Mouse (Mus musculus): ENCODE data around the gene Ms4a10. TPM values are rescaled to one million over a fixed set of nuclear protein-coding genes. Genes with fewer than 3 reads are reported as not detected.

The Ms4a10 gene
- polyA plus RNA-seq, 1 experiment, result not detected

DNA sequence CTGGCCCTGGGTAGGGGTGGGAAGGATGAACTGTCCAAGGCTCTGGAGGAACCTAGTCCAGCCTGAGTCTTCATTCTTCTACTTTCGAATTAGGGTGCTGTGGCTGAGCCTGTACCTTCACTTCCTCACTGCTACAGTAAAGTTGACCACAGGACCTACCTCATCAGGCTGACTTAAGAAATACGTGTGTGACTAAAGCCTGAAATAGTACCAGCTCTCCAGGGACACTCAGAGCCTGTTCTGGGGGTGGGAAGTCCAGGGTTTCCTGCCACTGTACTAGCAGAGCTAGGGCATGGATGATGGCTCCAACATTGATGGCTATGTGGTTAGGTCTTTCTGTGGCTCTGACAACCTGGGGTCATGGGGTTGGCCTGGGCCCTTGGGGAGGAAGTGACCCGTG is 30.5 kb downstream of the Ms4a10 start:
- peaks cover 43% of the 10 kb centered on the region for H3K36me3 ChIP-seq (ENCODE audit: control insufficient read depth, insufficient read depth, low read length, poor library complexity, severe bottlenecking)
- H3K9ac ChIP-seq (ENCODE audit: low read depth, poor library complexity, severe bottlenecking), result no peak overlapping the region
- H3K9me3 ChIP-seq (replicated peaks; ENCODE audit: control insufficient read depth, insufficient read depth, low read length, poor library complexity, severe bottlenecking), result no peaks in the 10 kb centered on the region
- no peak overlapping the region for H3K27ac ChIP-seq (ENCODE audit: insufficient read depth, low read length)
- no peak overlapping the region for H3K4me3 ChIP-seq (ENCODE audit: low read depth, low read length)
- no peaks in the 10 kb centered on the region for H3K4me1 ChIP-seq (ENCODE audit: control insufficient read depth, insufficient read depth, low read length)
- no peaks in the 10 kb centered on the region for H3K27me3 ChIP-seq (ENCODE audit: control insufficient read depth, insufficient read depth, low read length, poor library complexity, severe bottlenecking)
- TF ChIP-seq POLR2A (IDR thresholded peaks at IDR 0.05; ENCODE audit: insufficient read depth, low read length), result no peak
- TF ChIP-seq CTCF (IDR thresholded peaks at IDR 0.05; ENCODE audit: low read depth, low read length), result no peak
- no peak for TF ChIP-seq EP300 (IDR thresholded peaks at IDR 0.05; ENCODE audit: insufficient read depth, low read depth, low read length)

- Histone ChIP-seq H3K4me1 (ENCODE audit: control insufficient read depth, insufficient read depth, low read length) (no peaks in the 10 kb centered on the region), H3K36me3 (ENCODE audit: control insufficient read depth, insufficient read depth, low read length, poor library complexity, severe bottlenecking) (peaks cover 32% of the 10 kb centered on the region), H3K9me3 (replicated peaks; ENCODE audit: control insufficient read depth, insufficient read depth, low read length, poor library complexity, severe bottlenecking) (no peaks in the 10 kb centered on the region), H3K4me3 (ENCODE audit: low read depth, low read length) (peak overlapping the region; percentile 32), H3K27ac (ENCODE audit: insufficient read depth, low read length) (no peak overlapping the region), H3K27me3 (ENCODE audit: control insufficient read depth, insufficient read depth, low read length, poor library complexity, severe bottlenecking) (no peaks in the 10 kb centered on the region), H3K9ac (ENCODE audit: low read depth, poor library complexity, severe bottlenecking) (peak overlapping the region; percentile 23)
- TF ChIP-seq EP300 (IDR thresholded peaks at IDR 0.05; ENCODE audit: insufficient read depth, low read depth, low read length) (no peak), POLR2A (IDR thresholded peaks at IDR 0.05; ENCODE audit: insufficient read depth, low read length) (no peak), CTCF (IDR thresholded peaks at IDR 0.05; ENCODE audit: low read depth, low read length) (no peak)
These were observed 33.5 kb downstream of the Ms4a10 start for GRCm38 (mm10) chr19:10940801-10941457.

- H3K27ac ChIP-seq (ENCODE audit: insufficient read depth, low read length), result no peak overlapping the region
- peaks cover 28% of the 10 kb centered on the region for H3K36me3 ChIP-seq (ENCODE audit: control insufficient read depth, insufficient read depth, low read length, poor library complexity, severe bottlenecking)
- peak; percentile 93 for TF ChIP-seq CTCF (IDR thresholded peaks at IDR 0.05; ENCODE audit: low read depth, low read length)
- peak; percentile 8; the same call in 1 of the 2 replicates for TF ChIP-seq EP300 (IDR thresholded peaks at IDR 0.05; ENCODE audit: insufficient read depth, low read depth, low read length)
- TF ChIP-seq POLR2A (IDR thresholded peaks at IDR 0.05; ENCODE audit: insufficient read depth, low read length), result no peak
These were observed 34.2 kb downstream of the Ms4a10 start for GRCm38 (mm10) chr19:10940097-10940800.

GRCm38 (mm10) chr19:10938771-10939170 is 35.7 kb downstream of the Ms4a10 start:
- Histone ChIP-seq H3K9ac (ENCODE audit: low read depth, poor library complexity, severe bottlenecking) (no peak overlapping the region), H3K4me1 (ENCODE audit: control insufficient read depth, insufficient read depth, low read length) (no peaks in the 10 kb centered on the region), H3K9me3 (replicated peaks; ENCODE audit: control insufficient read depth, insufficient read depth, low read length, poor library complexity, severe bottlenecking) (no peaks in the 10 kb centered on the region), H3K27me3 (ENCODE audit: control insufficient read depth, insufficient read depth, low read length, poor library complexity, severe bottlenecking) (no peaks in the 10 kb centered on the region), H3K4me3 (ENCODE audit: low read depth, low read length) (no peak overlapping the region), H3K36me3 (ENCODE audit: control insufficient read depth, insufficient read depth, low read length, poor library complexity, severe bottlenecking) (peaks cover 14% of the 10 kb centered on the region), H3K27ac (ENCODE audit: insufficient read depth, low read length) (no peak overlapping the region)
- TF ChIP-seq POLR2A (IDR thresholded peaks at IDR 0.05; ENCODE audit: insufficient read depth, low read length), result no peak
- no peak for TF ChIP-seq EP300 (IDR thresholded peaks at IDR 0.05; ENCODE audit: insufficient read depth, low read depth, low read length)
- no peak for TF ChIP-seq CTCF (IDR thresholded peaks at IDR 0.05; ENCODE audit: low read depth, low read length)

More at GRCm38 (mm10) chr19:10940097-10940800, 34.2 kb downstream of the Ms4a10 start:
- Histone ChIP-seq H3K4me3 (ENCODE audit: low read depth, low read length) (peak overlapping the region; percentile 32), H3K9me3 (replicated peaks; ENCODE audit: control insufficient read depth, insufficient read depth, low read length, poor library complexity, severe bottlenecking) (no peaks in the 10 kb centered on the region), H3K27me3 (ENCODE audit: control insufficient read depth, insufficient read depth, low read length, poor library complexity, severe bottlenecking) (no peaks in the 10 kb centered on the region), H3K4me1 (ENCODE audit: control insufficient read depth, insufficient read depth, low read length) (no peaks in the 10 kb centered on the region), H3K9ac (ENCODE audit: low read depth, poor library complexity, severe bottlenecking) (peak overlapping the region; percentile 23)

DNA sequence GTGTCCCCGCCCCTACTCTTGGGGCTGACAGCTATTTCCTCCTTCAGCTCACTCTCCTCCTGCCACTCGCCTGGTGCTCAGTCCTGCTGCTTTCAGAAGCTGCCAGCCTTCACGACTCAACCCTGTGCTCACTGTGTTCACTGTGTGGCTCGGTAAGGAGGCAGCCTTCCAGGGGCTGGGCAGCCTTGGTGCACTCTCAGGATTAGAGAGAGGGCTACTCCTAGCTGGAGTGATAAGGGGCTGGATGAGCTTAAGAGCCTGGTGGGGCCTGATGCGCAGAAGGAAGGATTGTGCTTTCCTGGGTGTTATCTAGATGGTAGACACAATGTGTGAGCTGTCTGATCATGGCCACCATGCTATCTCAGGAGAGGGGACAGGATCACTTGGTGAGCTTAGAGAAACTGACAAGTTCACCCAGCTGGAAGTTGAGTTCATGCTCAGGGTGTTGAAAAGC is 37.3 kb downstream of the Ms4a10 start, which contains the start of gene Ptgdr2:
TSS of gene Ptgdr2 (plus strand) at position 51 of the 454 bp plus-strand sequence.
- Histone ChIP-seq H3K9me3 (replicated peaks; ENCODE audit: control insufficient read depth, insufficient read depth, low read length, poor library complexity, severe bottlenecking) (no peaks in the 10 kb centered on the region), H3K4me3 (ENCODE audit: low read depth, low read length) (no peak within 1 kb of the TSS), H3K4me1 (ENCODE audit: control insufficient read depth, insufficient read depth, low read length) (no peaks in the 10 kb centered on the region), H3K27ac (ENCODE audit: insufficient read depth, low read length) (no peak within 1 kb of the TSS), H3K9ac (ENCODE audit: low read depth, poor library complexity, severe bottlenecking) (no peak within 1 kb of the TSS), H3K36me3 (ENCODE audit: control insufficient read depth, insufficient read depth, low read length, poor library complexity, severe bottlenecking) (no peaks in the 10 kb centered on the region; the same call in 1 of the 2 replicates), H3K27me3 (ENCODE audit: control insufficient read depth, insufficient read depth, low read length, poor library complexity, severe bottlenecking) (no peaks in the 10 kb centered on the region)
- TF ChIP-seq EP300 (IDR thresholded peaks at IDR 0.05; ENCODE audit: insufficient read depth, low read depth, low read length), result no peak
- no peak for TF ChIP-seq CTCF (IDR thresholded peaks at IDR 0.05; ENCODE audit: low read depth, low read length)
- no peak for TF ChIP-seq POLR2A (IDR thresholded peaks at IDR 0.05; ENCODE audit: insufficient read depth, low read length)

DNA sequence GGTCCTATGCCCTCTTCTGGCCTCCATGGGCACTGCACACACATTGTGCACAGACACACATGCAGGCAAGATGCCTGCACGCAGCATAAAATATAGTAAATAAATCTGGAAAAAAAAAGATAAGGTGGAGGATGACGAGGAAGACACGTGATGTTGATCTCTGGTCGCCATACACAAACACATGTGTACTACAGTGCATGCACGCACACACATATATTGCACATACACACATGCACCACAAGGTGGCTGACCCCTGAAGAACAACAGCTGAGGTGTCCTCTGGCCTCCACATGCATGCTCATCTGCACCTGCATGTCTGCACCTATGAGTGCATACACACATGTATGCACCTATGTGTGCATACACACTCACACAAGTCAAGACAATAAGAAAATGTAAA is 38.4 kb downstream of the Ms4a10 start:
- Histone ChIP-seq H3K9ac (ENCODE audit: low read depth, poor library complexity, severe bottlenecking) (no peak overlapping the region), H3K27me3 (ENCODE audit: control insufficient read depth, insufficient read depth, low read length, poor library complexity, severe bottlenecking) (no peaks in the 10 kb centered on the region), H3K9me3 (replicated peaks; ENCODE audit: control insufficient read depth, insufficient read depth, low read length, poor library complexity, severe bottlenecking) (no peaks in the 10 kb centered on the region), H3K4me3 (ENCODE audit: low read depth, low read length) (no peak overlapping the region), H3K4me1 (ENCODE audit: control insufficient read depth, insufficient read depth, low read length) (no peaks in the 10 kb centered on the region), H3K27ac (ENCODE audit: insufficient read depth, low read length) (no peak overlapping the region), H3K36me3 (ENCODE audit: control insufficient read depth, insufficient read depth, low read length, poor library complexity, severe bottlenecking) (no peaks in the 10 kb centered on the region)
- TF ChIP-seq EP300 (IDR thresholded peaks at IDR 0.05; ENCODE audit: insufficient read depth, low read depth, low read length) (no peak), CTCF (IDR thresholded peaks at IDR 0.05; ENCODE audit: low read depth, low read length) (peak; percentile 10)
